Mouse (Mus musculus) brain, embryonic 18.5 days (tissue): ENCODE data around the gene Olfr107.

Source experiments
- DNase-seq: peaks from one replicate; pipeline ENCODE4 v3.0.0-alpha.2; 2012; ENCODE audit warnings: low read depth, low spot score

The Olfr107 gene

DNA sequence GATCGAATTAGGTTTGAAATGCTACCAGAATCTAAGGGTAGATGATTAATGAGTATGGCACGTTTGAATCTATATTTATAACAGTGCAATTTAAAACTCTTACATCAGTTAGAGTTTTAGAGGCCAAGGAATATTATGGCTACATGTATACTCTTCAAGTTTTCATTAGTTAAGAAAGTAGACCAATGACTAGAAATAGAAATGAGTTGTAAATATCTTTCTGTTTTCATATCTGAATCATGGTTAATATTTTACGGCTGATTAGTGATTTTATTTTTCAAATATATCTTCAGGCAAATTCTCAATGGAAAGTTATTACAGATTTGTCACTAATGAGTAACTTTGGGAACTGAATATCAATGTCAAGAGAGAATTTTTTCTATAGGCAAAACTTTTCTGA, at the start of gene Olfr107:
Gene Olfr107 (plus strand): TSS at position 301 of the 400 bp plus-strand sequence.
- DNase-seq = no peak

DNA sequence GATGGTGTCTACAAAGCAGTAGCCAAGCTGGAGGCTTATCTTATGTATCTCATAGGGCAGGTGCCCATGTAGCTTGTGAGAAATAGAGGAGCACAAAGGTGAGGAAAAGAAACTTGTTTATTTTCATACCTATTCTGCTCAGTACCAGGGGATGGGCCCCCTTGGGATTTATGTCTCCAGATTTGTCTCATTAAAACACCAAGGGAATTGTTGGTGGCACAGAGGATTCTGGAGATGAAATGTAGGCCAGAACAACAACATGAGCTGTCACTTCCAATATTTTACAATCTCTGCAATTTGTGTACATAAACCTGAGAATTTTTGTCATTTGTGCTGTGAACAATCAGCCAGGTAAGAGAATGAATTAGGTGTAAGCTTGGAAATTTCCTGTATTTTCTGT, 39.7 kb upstream of the Olfr107 start, which contains the start of gene Olfr104-ps:
Gene Olfr104-ps (plus strand): TSS at position 301 of the 400 bp plus-strand sequence.
- DNase-seq = no peak

DNA sequence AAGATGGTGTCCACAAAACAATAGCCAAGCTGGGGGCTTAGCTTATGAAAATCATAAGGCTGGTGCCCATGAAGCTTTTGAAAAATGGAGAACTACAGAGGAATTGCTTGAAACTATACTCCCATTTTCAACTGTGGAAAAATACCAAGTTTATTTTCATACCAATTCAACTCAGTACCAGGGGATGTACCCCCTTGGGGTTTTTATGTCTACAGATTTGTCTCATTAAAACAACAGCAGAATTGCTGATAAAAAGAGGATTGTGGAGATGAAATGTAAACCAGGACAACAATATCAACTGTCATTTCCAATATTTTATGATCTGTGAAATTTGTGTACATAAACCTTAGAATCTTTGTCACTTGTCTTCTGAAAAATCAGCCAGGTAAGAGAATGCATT, 20.3 kb upstream of the Olfr107 start, which contains the start of gene Olfr105-ps:
Gene Olfr105-ps (plus strand): TSS at position 301 of the 400 bp plus-strand sequence.
- no peak for DNase-seq

DNA sequence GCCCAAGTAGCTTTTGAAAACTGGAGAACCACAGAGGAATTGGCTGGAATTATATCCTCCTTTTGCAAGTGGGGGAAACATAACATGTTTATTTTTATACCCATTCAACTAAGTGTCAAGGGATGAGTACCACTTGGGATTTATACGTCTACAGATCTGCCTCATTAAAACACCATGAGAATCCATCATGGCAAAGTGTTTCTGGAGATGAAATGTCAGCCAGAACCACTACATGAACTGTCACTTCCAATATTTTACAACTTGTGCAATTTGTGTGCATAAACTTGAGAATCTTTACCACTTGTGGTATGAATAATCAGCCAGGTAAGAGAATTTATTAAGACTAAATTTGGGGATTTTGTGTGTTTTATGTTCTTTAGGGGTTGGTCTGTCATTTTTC, 8.9 kb upstream of the Olfr107 start, which contains the start of gene Olfr106-ps:
Gene Olfr106-ps (plus strand): TSS at position 301 of the 400 bp plus-strand sequence.
- DNase-seq = no peak

DNA sequence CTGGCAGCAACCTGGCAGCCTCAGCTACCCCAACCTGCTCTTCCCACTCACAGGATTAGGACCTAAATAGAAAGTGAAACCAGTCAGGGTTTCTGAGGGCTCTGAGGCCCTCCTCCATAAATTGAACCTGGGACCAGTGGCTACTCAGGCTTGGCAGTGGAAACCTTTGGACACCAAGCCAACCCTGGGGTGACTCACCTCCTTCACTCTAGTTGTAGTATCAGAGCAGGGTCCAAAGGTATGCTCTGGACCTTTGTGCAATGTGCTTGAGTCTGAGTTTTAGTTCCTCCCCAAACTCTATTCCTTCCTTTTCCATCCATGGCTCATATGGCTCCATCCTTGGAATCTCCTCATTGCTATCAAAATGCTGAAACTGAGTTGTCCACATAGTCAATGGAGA, 14.4 kb downstream of the Olfr107 start:
- no peak for DNase-seq

DNA sequence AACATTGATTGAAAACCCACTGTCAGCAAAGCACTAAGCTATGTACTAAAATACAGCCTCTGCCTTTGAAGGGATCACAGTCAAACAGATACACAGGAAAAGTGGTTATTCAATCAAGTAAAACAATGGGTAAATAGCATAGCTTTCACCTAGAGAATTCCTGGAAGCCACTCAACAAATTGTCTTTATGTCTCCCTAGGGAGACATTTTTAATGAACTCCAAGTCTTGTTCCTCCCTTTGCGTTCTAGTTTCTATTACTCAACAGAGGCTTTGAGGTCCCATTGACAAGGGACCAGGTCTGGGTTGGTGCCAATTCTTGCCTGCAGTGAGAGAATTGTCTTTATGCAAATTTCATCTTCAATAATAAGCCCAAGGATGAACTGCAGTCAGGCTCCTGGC, 46.2 kb downstream of the Olfr107 start, which contains the start of gene Olfr108:
Gene Olfr108 (plus strand): TSS at position 301 of the 400 bp plus-strand sequence.
- DNase-seq = no peak
